In genomic region chr1:172119720-172120119, GRCm38 (mm10) we compare ENCODE assay signal across 8 mouse cellular contexts. TPM values are rescaled to one million over a fixed set of nuclear protein-coding genes. Genes with fewer than 3 reads are reported as not detected.
DNase-seq lines count a peak whose midpoint lies in the region; ATAC-seq and TF ChIP-seq lines count a peak whose summit lies in the region.

No protein-coding gene starts in this region.

- no peaks in the 10 kb centered on the region for H3K9me3 ChIP-seq in hindbrain, embryonic 13.5 days
- no peaks in the 10 kb centered on the region for H3K9me3 ChIP-seq in lung, embryonic 15.5 days

- H3K4me3 ChIP-seq in gastrocnemius, adult 2 months = no peak overlapping the region
- H3K4me3 ChIP-seq in hindbrain, embryonic 13.5 days = no peak overlapping the region
- H3K4me3 ChIP-seq in lung, embryonic 15.5 days = no peak overlapping the region

- 42% methylated on average over 3 of the region's 3 CpGs for WGBS in hindbrain, embryonic 13.5 days
- WGBS in lung, embryonic 15.5 days = 34% methylated on average over 3 of the region's 3 CpGs

- H3K27me3 ChIP-seq in hindbrain, embryonic 13.5 days = no peaks in the 10 kb centered on the region
- H3K27me3 ChIP-seq in lung, embryonic 15.5 days = no peaks in the 10 kb centered on the region

- intact Hi-C loops in gastrocnemius, adult 2 months (cut with DNase I) = loop anchor here (1.0 to 5.0 kb wide), 2 partner anchors 72 to 238 kb away; no protein-coding TSS in a partner anchor

- TF ChIP-seq CTCF in gastrocnemius, adult 2 months (IDR thresholded peaks at IDR 0.05) = peak; percentile 81

- peak; percentile 51 for DNase-seq in gastrocnemius, adult 2 months
- no peak for DNase-seq in gastrocnemius, postnatal 10 days
- peak; percentile 80 for DNase-seq in 3T3-L1 (ENCODE audit: low read depth, low spot score)
- peak; percentile 81 for DNase-seq in ZHBTc4 (ENCODE audit: low read depth, low spot score)
- peak; percentile 81 for DNase-seq in embryo, embryonic 10.5 days (ENCODE audit: low spot score)
- DNase-seq in thymus, postnatal 0 days (ENCODE audit: low spot score) = peak; percentile 60

- H3K36me3 ChIP-seq in hindbrain, embryonic 13.5 days = peaks cover 88% of the 10 kb centered on the region
- peaks cover 87% of the 10 kb centered on the region for H3K36me3 ChIP-seq in lung, embryonic 15.5 days

- H3K4me2 ChIP-seq in hindbrain, embryonic 13.5 days = no peak overlapping the region
- no peak overlapping the region for H3K4me2 ChIP-seq in lung, embryonic 15.5 days

- no peaks in the 10 kb centered on the region for H3K4me1 ChIP-seq in hindbrain, embryonic 13.5 days (replicated peaks)
- H3K4me1 ChIP-seq in lung, embryonic 15.5 days = no peaks in the 10 kb centered on the region

- H3K27ac ChIP-seq in gastrocnemius, adult 2 months = no peak overlapping the region
- H3K27ac ChIP-seq in hindbrain, embryonic 13.5 days = no peak overlapping the region
- no peak overlapping the region for H3K27ac ChIP-seq in lung, embryonic 15.5 days

- peak; percentile 48; the same call in 1 of the 2 replicates for ATAC-seq in hindbrain, embryonic 13.5 days (ENCODE audit: low FRiP score)
- peak; percentile 58; the same call in 1 of the 2 replicates for ATAC-seq in lung, embryonic 15.5 days (ENCODE audit: borderline replicate concordance, extremely low read depth, low FRiP score, low TSS enrichment)

- H3K9ac ChIP-seq in hindbrain, embryonic 13.5 days = no peak overlapping the region
- H3K9ac ChIP-seq in lung, embryonic 15.5 days = no peak overlapping the region

RNA-seq across cellular contexts. Expression of gene Pex19, which starts 6.8 kb away (rescaled TPM):
- 10 to 100 TPM; 62.9 to 80.8 TPM for total RNA-seq in gastrocnemius, adult 2 months (2021)
- 100 to 1,000 TPM; 104 to 106 TPM for total RNA-seq in gastrocnemius, postnatal 10 days (2021)
- 163 and 168 TPM in 2 replicates for polyA plus RNA-seq in hindbrain, embryonic 13.5 days (2015; fragmentation: Nextera tagmentation; extraction: Ambion mirVana)
- 117 and 123 TPM in 2 replicates for polyA plus RNA-seq in lung, embryonic 15.5 days (2015; fragmentation: Nextera tagmentation; extraction: Ambion mirVana)
- 73.9 and 74.0 TPM in 2 replicates for polyA plus RNA-seq in thymus, postnatal 0 days (2015; fragmentation: Nextera tagmentation; extraction: Ambion mirVana)

RNA-seq across cellular contexts. Expression of gene Dcaf8, which starts 28.2 kb away (rescaled TPM):
- 100 to 1,000 TPM; 158 to 193 TPM for total RNA-seq in gastrocnemius, adult 2 months (2021)
- total RNA-seq in gastrocnemius, postnatal 10 days (2021) = 100 to 1,000 TPM; 132 to 146 TPM
- polyA plus RNA-seq in hindbrain, embryonic 13.5 days (2015; fragmentation: Nextera tagmentation; extraction: Ambion mirVana) = 100 and 107 TPM in 2 replicates
- 131 and 134 TPM in 2 replicates for polyA plus RNA-seq in lung, embryonic 15.5 days (2015; fragmentation: Nextera tagmentation; extraction: Ambion mirVana)
- 93.2 and 103 TPM in 2 replicates for polyA plus RNA-seq in thymus, postnatal 0 days (2015; fragmentation: Nextera tagmentation; extraction: Ambion mirVana)

RNA-seq across cellular contexts. Expression of gene Ncstn, which starts 37.1 kb away (rescaled TPM):
- total RNA-seq in gastrocnemius, adult 2 months (2021) = 10 to 100 TPM; 27.1 to 31.9 TPM
- total RNA-seq in gastrocnemius, postnatal 10 days (2021) = 10 to 100 TPM; 43.2 to 47.5 TPM
- polyA plus RNA-seq in hindbrain, embryonic 13.5 days (2015; fragmentation: Nextera tagmentation; extraction: Ambion mirVana) = 118 and 128 TPM in 2 replicates
- 131 and 132 TPM in 2 replicates for polyA plus RNA-seq in lung, embryonic 15.5 days (2015; fragmentation: Nextera tagmentation; extraction: Ambion mirVana)
- 69.2 and 75.0 TPM in 2 replicates for polyA plus RNA-seq in thymus, postnatal 0 days (2015; fragmentation: Nextera tagmentation; extraction: Ambion mirVana)

RNA-seq across cellular contexts. Expression of gene Copa, which starts 37.4 kb away (rescaled TPM):
- total RNA-seq in gastrocnemius, adult 2 months (2021) = 10 to 100 TPM; 88.3 to 90.9 TPM
- total RNA-seq in gastrocnemius, postnatal 10 days (2021) = 100 to 1,000 TPM in 1 of 2 experiments, 10 to 100 TPM in 1; 97.9 to 117 TPM
- polyA plus RNA-seq in hindbrain, embryonic 13.5 days (2015; fragmentation: Nextera tagmentation; extraction: Ambion mirVana) = 186 and 190 TPM in 2 replicates
- 229 and 235 TPM in 2 replicates for polyA plus RNA-seq in lung, embryonic 15.5 days (2015; fragmentation: Nextera tagmentation; extraction: Ambion mirVana)
- 115 and 123 TPM in 2 replicates for polyA plus RNA-seq in thymus, postnatal 0 days (2015; fragmentation: Nextera tagmentation; extraction: Ambion mirVana)
